Mouse (Mus musculus) embryonic facial prominence, embryonic 14.5 days (tissue): ENCODE data around the gene Evx1. TPM values are rescaled to one million over a fixed set of nuclear protein-coding genes. Genes with fewer than 3 reads are reported as not detected.

Experiments
- ATAC-seq: fragments of 200-750 bp; cut with Nextera tagmentation; 2 replicates; pipeline ENCODE4 v1.8.0; 2017; ENCODE audit warnings: low read depth, moderate number of reproducible peaks, moderate TSS enrichment
- DNase-seq: peaks from one replicate; pipeline ENCODE4 v3.0.0-alpha.2; 2015; ENCODE audit warnings: low spot score
- H3K27ac ChIP-seq: fragments of 300-500 bp; sonication (generic); replicated peaks from 2 replicates; pipeline ENCODE4 v1.5.1; 2014; ENCODE audit warnings: low read depth, mild to moderate bottlenecking, low read length, moderate library complexity
- H3K27me3 ChIP-seq: fragments of 300-500 bp; sonication (generic); replicated peaks from 2 replicates; pipeline ENCODE4 v1.6.1; 2014; ENCODE audit warnings: low read length; ENCODE audit not compliant: control insufficient read depth, insufficient read depth
- H3K36me3 ChIP-seq: fragments of 300-500 bp; sonication (generic); 2 replicates; pipeline ENCODE4 v1.6.1; 2014; ENCODE audit warnings: low read length, mixed read lengths; ENCODE audit not compliant: control insufficient read depth, insufficient read depth
- H3K4me1 ChIP-seq: fragments of 300-500 bp; sonication (generic); 2 replicates; pipeline ENCODE4 v1.6.1; 2014; ENCODE audit warnings: antibody characterized with exemption, low read length; ENCODE audit not compliant: control insufficient read depth, insufficient read depth
- H3K4me2 ChIP-seq: fragments of 300-500 bp; sonication (generic); 2 replicates; pipeline ENCODE4 v1.6.1; 2014; ENCODE audit warnings: low read depth, mild to moderate bottlenecking, low read length, moderate library complexity, mixed read lengths
- H3K4me3 ChIP-seq: fragments of 300-500 bp; sonication (generic); 2 replicates; pipeline ENCODE4 v1.5.1; 2014; ENCODE audit warnings: low read depth, mild to moderate bottlenecking, low read length
- H3K9ac ChIP-seq: fragments of 300-500 bp; sonication (generic); 2 replicates; pipeline ENCODE4 v1.6.1; 2014; ENCODE audit warnings: low read depth, mild to moderate bottlenecking, low read length, moderate library complexity, mixed read lengths
- H3K9me3 ChIP-seq: fragments of 300-500 bp; sonication (generic); 2 replicates; pipeline ENCODE4 v1.6.1; 2016; ENCODE audit warnings: low read length; ENCODE audit not compliant: control insufficient read depth
- WGBS: fragments of 180-500 bp; shearing (Covaris S2); extraction: QIAGEN DNeasy Blood & Tissue Kit; methylation state at CpG from one replicate; pipeline ENCODE4 v1.1.7; 2014; 5-methylcytosine and 5-hydroxymethylcytosine counted together
- polyA plus RNA-seq: library from polyadenylated mRNA; unstranded; fragments of >200 nt; fragmentation: Nextera tagmentation; extraction: Ambion mirVana; gene quantifications from 2 replicates; pipeline ENCODE4 v1.2.1, GENCODE M21; 2014

The Evx1 gene
- polyA plus RNA-seq, 1 experiment from 2014 or later: 0.24 TPM

GRCm38 (mm10) chr6:52281084-52281483, 32.2 kb upstream of the Evx1 start:
- H3K4me3 ChIP-seq: no peak overlapping the region
- no peaks in the 10 kb centered on the region for H3K36me3 ChIP-seq
- no peak for DNase-seq
- no peak overlapping the region for H3K27ac ChIP-seq
- no peak for ATAC-seq
- H3K27me3 ChIP-seq: peaks cover 64% of the 10 kb centered on the region
- H3K9me3 ChIP-seq: no peaks in the 10 kb centered on the region
- no peak overlapping the region for H3K9ac ChIP-seq
- 69% methylated on average over 12 of the region's 12 CpGs for WGBS
- no peaks in the 10 kb centered on the region for H3K4me1 ChIP-seq
- H3K4me2 ChIP-seq: no peak overlapping the region

- no peak overlapping the region for H3K9ac ChIP-seq
- no peaks in the 10 kb centered on the region for H3K4me1 ChIP-seq
- 78% methylated on average over 5 of the region's 5 CpGs for WGBS
- no peak overlapping the region for H3K27ac ChIP-seq
- DNase-seq: no peak
- no peak overlapping the region for H3K4me3 ChIP-seq
- ATAC-seq: no peak
- H3K27me3 ChIP-seq: peaks cover 52% of the 10 kb centered on the region
- no peaks in the 10 kb centered on the region for H3K36me3 ChIP-seq
- H3K4me2 ChIP-seq: no peak overlapping the region
- no peaks in the 10 kb centered on the region for H3K9me3 ChIP-seq
These were observed 29.4 kb upstream of the Evx1 start for GRCm38 (mm10) chr6:52283896-52284295.

GRCm38 (mm10) chr6:52290186-52290585, 23.1 kb upstream of the Evx1 start:
- Histone ChIP-seq H3K27me3 (peaks cover 71% of the 10 kb centered on the region), H3K27ac (no peak overlapping the region), H3K4me1 (no peaks in the 10 kb centered on the region), H3K9ac (no peak overlapping the region), H3K9me3 (no peaks in the 10 kb centered on the region), H3K4me3 (no peak overlapping the region), H3K36me3 (no peaks in the 10 kb centered on the region), H3K4me2 (no peak overlapping the region)
- ATAC-seq (no peak), DNase-seq (no peak)
- 13% methylated on average over 12 of the region's 12 CpGs for WGBS

- peak overlapping the region; percentile 32 for H3K4me3 ChIP-seq
- H3K4me1 ChIP-seq: no peaks in the 10 kb centered on the region
- H3K36me3 ChIP-seq: no peaks in the 10 kb centered on the region
- peak; percentile 49 for DNase-seq
- H3K27me3 ChIP-seq: peaks cover 75% of the 10 kb centered on the region
- H3K9ac ChIP-seq: peak overlapping the region; percentile 22; the same call in 1 of the 2 replicates
- no peak for ATAC-seq
- peak overlapping the region; percentile 57 for H3K4me2 ChIP-seq
- 3% methylated on average over 37 of the region's 45 CpGs for WGBS
- no peak overlapping the region for H3K27ac ChIP-seq
- H3K9me3 ChIP-seq: no peaks in the 10 kb centered on the region
These were observed 22.1 kb upstream of the Evx1 start for GRCm38 (mm10) chr6:52291021-52291860.

- Histone ChIP-seq H3K4me3 (no peak overlapping the region), H3K36me3 (no peaks in the 10 kb centered on the region), H3K27me3 (peaks cover 68% of the 10 kb centered on the region), H3K4me1 (no peaks in the 10 kb centered on the region), H3K9me3 (no peaks in the 10 kb centered on the region), H3K27ac (no peak overlapping the region), H3K9ac (no peak overlapping the region), H3K4me2 (no peak overlapping the region)
- 54% methylated on average over 7 of the region's 7 CpGs for WGBS
- ATAC-seq: no peak
- no peak for DNase-seq
These were observed 21.0 kb upstream of the Evx1 start for GRCm38 (mm10) chr6:52292328-52292727.

GRCm38 (mm10) chr6:52294616-52295015, 18.7 kb upstream of the Evx1 start:
- Histone ChIP-seq H3K27me3 (peaks cover 64% of the 10 kb centered on the region), H3K9ac (no peak overlapping the region), H3K36me3 (no peaks in the 10 kb centered on the region), H3K4me1 (no peaks in the 10 kb centered on the region), H3K27ac (no peak overlapping the region), H3K9me3 (no peaks in the 10 kb centered on the region), H3K4me2 (no peak overlapping the region), H3K4me3 (no peak overlapping the region)
- DNase-seq: no peak
- WGBS: 72% methylated on average over 6 of the region's 6 CpGs
- no peak for ATAC-seq

- 86% methylated on average over 4 of the region's 4 CpGs for WGBS
- H3K27me3 ChIP-seq: peaks cover 44% of the 10 kb centered on the region
These were observed 14.8 kb upstream of the Evx1 start for GRCm38 (mm10) chr6:52298511-52298910.

GRCm38 (mm10) chr6:52300806-52301205, 12.5 kb upstream of the Evx1 start:
- Histone ChIP-seq H3K9me3 (no peaks in the 10 kb centered on the region), H3K27ac (no peak overlapping the region), H3K9ac (no peak overlapping the region), H3K4me2 (no peak overlapping the region), H3K4me3 (no peak overlapping the region), H3K36me3 (no peaks in the 10 kb centered on the region), H3K4me1 (no peaks in the 10 kb centered on the region), H3K27me3 (peaks cover 46% of the 10 kb centered on the region)
- WGBS: 67% methylated on average over 4 of the region's 4 CpGs
- ATAC-seq (no peak), DNase-seq (no peak)

More at GRCm38 (mm10) chr6:52298511-52298910, 14.8 kb upstream of the Evx1 start:
- H3K4me2 ChIP-seq: no peak overlapping the region
- H3K9ac ChIP-seq: no peak overlapping the region
- H3K36me3 ChIP-seq: no peaks in the 10 kb centered on the region
- ATAC-seq: no peak
- H3K27ac ChIP-seq: no peak overlapping the region
- no peak overlapping the region for H3K4me3 ChIP-seq
- no peak for DNase-seq
- no peaks in the 10 kb centered on the region for H3K4me1 ChIP-seq
- no peaks in the 10 kb centered on the region for H3K9me3 ChIP-seq

GRCm38 (mm10) chr6:52303426-52303825, 9.9 kb upstream of the Evx1 start:
- H3K4me3 ChIP-seq: no peak overlapping the region
- ATAC-seq (no peak), DNase-seq (no peak)
- H3K27ac ChIP-seq: no peak overlapping the region
- H3K4me2 ChIP-seq: no peak overlapping the region
- H3K4me1 ChIP-seq: no peaks in the 10 kb centered on the region
- H3K9ac ChIP-seq: no peak overlapping the region
- H3K9me3 ChIP-seq: no peaks in the 10 kb centered on the region
- H3K36me3 ChIP-seq: no peaks in the 10 kb centered on the region
- peaks cover 65% of the 10 kb centered on the region for H3K27me3 ChIP-seq
- WGBS: 53% methylated on average over 3 of the region's 3 CpGs
